Mouse (Mus musculus): ENCODE data around the gene Wbp1.

Gene Wbp1

DNA sequence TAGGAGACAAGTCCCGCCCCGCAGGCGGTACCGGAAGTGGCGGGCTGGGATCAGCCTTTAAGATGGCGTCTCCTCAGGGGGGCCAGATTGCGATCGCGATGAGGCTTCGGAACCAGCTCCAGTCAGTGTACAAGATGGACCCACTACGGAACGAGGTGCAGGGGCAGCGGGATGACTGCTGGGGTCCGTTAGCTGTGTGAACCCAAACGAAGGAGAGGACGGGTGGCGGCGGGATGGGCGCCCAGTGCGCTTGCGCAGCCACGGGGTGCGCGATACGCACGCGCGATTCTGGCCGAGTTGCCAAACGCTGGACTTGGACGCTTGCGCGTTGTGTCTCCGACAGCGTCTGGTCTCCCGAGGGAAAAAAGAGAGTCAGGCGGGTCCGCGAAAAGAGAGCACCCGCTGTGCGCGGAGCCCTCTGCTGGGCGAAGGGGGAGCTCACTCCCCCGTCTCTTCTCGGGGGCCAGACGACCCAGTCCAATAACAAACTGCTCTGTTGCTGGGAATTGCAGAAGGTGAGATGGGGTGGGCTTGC is 43.0 kb downstream of the Wbp1 start:
- peak; percentile 99 to 100 for DNase-seq

DNA sequence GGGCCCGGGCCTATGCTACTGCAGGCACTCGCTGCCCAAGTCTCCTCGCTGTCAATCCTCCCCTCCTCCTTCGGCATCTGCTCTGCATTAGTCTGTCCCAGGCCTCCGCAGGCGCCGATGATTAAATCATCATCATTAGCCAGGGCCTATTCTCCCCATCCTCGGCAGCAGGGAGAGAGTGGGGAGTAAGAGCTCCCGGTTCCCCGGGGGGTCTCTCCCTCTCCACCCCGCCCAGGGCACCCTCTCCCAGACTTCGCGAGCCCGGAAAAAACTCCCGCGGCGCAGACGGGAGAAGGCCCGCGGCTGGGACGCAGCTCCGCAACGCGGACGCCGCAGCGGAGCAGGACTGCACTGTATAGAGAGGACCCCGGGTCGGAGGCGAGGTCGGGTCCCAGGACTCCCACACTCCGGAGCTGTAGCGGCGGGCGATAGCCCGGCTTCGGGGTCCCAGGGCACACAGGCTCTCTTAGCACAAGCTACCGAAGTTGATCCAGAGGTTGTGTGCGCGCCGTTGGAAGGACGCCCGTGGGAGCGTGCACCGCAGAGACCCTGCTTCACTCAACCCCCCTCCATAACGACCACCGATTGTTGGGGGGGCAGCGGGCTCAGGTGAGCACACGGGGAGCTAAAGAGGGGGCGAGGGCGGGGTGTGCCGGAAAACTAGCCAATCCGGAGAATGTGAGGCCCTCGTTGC is 43.6 kb downstream of the Wbp1 start, which contains the start of gene Pcgf1:
Pcgf1 (plus strand) TSS at position 240 of the 694 bp plus-strand sequence.
- no peak for DNase-seq

GRCm38 (mm10) chr6:83074979-83075378 is 46.4 kb downstream of the Wbp1 start:
- DNase-seq, result no peak

DNA sequence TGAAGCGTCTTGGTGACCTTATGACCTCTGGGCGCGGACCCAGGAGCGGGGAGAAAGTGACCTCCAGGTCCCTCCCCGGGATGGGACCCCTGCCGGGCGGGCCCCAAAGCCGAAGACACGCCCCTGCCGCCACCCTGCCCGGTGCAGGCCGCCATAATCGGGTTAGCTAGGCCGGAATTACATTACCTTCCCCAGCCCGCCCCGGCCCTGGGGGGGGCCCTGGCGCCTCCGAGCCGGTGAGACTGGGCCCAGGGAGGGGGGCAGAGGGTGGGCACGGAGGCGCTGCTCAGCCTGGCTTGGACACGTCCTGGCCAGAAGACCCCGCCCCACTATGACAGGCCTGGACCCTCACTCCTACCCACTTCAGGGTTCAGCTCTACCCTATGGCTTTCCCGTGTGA is 50.1 kb downstream of the Wbp1 start:
- no peak for DNase-seq

GRCm38 (mm10) chr6:83070311-83071219 is 50.8 kb downstream of the Wbp1 start:
- peak in 1 of 2 experiments; percentile 36 for DNase-seq

DNA sequence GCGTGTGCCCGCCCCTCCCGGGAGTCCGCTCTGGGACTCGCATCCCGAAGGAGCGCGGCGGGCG is 51.3 kb downstream of the Wbp1 start, which contains the start of gene Tlx2:
Tlx2 (minus strand) TSS at position 47 of the 64 bp plus-strand sequence.
- no peak for DNase-seq

DNA sequence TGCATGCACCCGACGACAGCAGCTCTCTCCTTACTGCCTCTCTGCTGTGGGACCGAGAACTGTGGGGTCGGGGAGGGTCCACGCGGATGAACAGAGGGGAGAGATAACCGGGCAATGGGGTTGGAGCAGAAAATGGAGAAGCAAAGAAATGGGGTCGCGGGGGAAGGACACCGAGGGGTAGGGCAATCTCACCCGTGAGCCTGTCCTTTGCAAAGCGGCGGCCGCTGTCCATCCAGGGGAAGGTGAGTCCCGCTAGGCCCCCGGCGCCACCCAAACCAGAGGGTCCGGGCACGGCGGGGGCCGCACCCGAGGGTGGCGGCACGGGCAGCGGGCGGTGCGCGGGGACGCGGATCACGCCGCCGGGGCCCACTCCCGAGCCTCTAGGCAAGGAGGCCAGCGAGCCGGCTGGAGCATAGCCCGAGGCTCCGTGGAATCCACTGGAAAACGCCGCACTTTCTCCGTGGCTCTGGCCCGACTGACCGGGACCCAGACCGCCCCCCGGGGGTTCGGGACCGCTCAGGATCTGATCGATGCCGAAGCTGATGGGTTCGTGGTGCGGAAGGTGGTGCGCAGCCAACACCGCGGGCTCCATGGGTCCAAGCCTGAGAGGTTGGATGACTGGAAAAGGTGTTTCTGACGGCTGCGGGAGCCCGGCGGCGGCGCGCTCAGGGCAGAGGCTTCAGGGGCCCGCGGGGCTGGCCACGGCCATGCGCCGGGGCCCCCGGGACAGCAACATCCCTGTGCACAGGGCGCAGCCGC is 51.7 kb downstream of the Wbp1 start:
- no peak for DNase-seq
